Comparison of ENCODE assay signal across 17 mouse cellular contexts in the genomic region with DNA sequence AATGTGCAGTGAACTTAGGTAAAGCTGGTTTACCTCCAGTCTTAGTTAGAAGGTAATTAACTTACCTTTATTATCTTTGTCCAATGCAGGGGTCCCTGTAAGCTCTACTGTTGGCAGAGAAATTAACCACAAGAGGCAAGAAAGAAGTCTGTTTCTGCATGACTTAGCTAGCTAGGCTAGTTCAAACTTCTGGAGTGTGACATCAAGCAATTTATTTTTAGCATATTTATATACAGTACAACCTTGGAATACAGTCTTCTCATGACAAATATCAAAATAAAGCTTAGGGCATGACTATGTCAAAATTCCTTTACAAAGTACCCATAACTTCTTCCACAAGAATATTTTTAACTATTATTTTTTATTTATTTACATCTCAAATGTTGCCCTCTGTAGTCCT.
DNase-seq lines count a peak whose midpoint lies in the region; ATAC-seq and TF ChIP-seq lines count a peak whose summit lies in the region.
"Had no signal": no experiment of that assay in that cellular context is flagged by ENCODE, and none has a peak within 500 bp of the region (broad histone marks: within the 10 kb centered on the region; RNA-seq: fewer than 3 reads in every experiment).

No protein-coding gene starts in this region.

- peak; percentile 80 for ATAC-seq in Patski
- ATAC-seq: activated CD4-positive, CD25-positive, alpha-beta regulatory T cell, adult 4 months; CD4-positive, CD25-positive, alpha-beta regulatory T cell, adult 4 months had no signal

- H3K27me3 ChIP-seq in Patski: no peaks in the 10 kb centered on the region
- H3K27me3 ChIP-seq: CH12.LX had no signal

- in situ Hi-C loops in Patski (cut with MboI; ENCODE audit: low pct_unique_long_range_greater_than_20kb): no loop called here

- no peak for TF ChIP-seq CTCF in Patski (IDR thresholded peaks at IDR 0.05)

- peak; percentile 56 for DNase-seq in Patski (ENCODE audit: low read depth, low spot score)
- no peak for DNase-seq in layer of hippocampus, adult 9-10 months (ENCODE audit: low spot score)
- DNase-seq: adrenal gland, adult 2 months; adrenal gland, adult 8-10 months; adrenal gland, postnatal 10 days; adrenal gland, postnatal 14 days; adrenal gland, postnatal 25 days; adrenal gland, postnatal 36 days; B cell, adult 2 months; cerebellum, adult 11 months; cerebellum, adult 11-12 months; cerebellum, adult 18-20 months; cerebellum, adult 2 months; cerebellum, adult 8-10 months had no signal

- CTCF ChIA-PET in Patski (lab: Charles Lee): interaction anchor here (1.4 kb wide), 1 partner anchor 45 kb away, joined by 4 read pairs; no protein-coding TSS in a partner anchor

- POLR2A ChIA-PET in Patski (lab: Charles Lee): no interaction called here
